Mouse (Mus musculus): ENCODE results near the gene Lasp1. TPM values are rescaled to one million over a fixed set of nuclear protein-coding genes. Genes with fewer than 3 reads are reported as not detected.

Lasp1 gene
- polyA plus RNA-seq, 1 experiment from 2014 or later = 84.0 TPM

DNA sequence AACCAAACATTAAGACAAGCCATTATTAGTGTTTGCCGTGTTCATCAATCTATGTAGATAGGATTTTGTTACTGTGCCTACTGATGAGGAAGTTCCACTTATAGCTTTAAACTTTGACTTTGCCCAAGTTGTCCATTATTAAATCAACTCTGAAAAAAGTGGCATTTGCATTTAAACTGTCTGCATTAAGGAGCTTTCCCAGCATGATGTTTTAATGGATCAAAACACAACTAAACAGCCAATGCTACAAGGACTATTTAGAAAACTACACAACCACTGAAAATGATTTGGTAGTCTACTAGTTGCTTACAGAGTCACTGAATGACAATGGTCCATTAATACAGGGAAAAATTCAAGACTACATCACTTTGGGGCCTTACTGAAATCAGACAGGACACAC is 19.9 kb upstream of the Lasp1 start:
- ATAC-seq (ENCODE audit: low FRiP score, low TSS enrichment) = no peak
- DNase-seq (ENCODE audit: low spot score) = no peak
- Histone ChIP-seq H3K4me3 (ENCODE audit: low read depth, low read length) (no peak overlapping the region), H3K4me1 (replicated peaks; ENCODE audit: control insufficient read depth, insufficient read depth) (no peaks in the 10 kb centered on the region), H3K36me3 (ENCODE audit: control insufficient read depth, insufficient read depth, low read length) (peaks cover 24% of the 10 kb centered on the region), H3K4me2 (replicated peaks; ENCODE audit: low read depth) (no peak overlapping the region), H3K9ac (ENCODE audit: low read length) (no peak overlapping the region), H3K9me3 (ENCODE audit: control insufficient read depth, low read length) (no peaks in the 10 kb centered on the region), H3K27ac (replicated peaks) (no peak overlapping the region), H3K27me3 (ENCODE audit: control insufficient read depth, insufficient read depth, low read length) (no peaks in the 10 kb centered on the region)
- 82% methylated on average over 1 of the region's 1 CpGs for WGBS
- TF ChIP-seq CTCF (IDR thresholded peaks at IDR 0.05; ENCODE audit: low read depth) = no peak
- no peak for TF ChIP-seq EP300 (optimal IDR thresholded peaks at IDR 0.05)

DNA sequence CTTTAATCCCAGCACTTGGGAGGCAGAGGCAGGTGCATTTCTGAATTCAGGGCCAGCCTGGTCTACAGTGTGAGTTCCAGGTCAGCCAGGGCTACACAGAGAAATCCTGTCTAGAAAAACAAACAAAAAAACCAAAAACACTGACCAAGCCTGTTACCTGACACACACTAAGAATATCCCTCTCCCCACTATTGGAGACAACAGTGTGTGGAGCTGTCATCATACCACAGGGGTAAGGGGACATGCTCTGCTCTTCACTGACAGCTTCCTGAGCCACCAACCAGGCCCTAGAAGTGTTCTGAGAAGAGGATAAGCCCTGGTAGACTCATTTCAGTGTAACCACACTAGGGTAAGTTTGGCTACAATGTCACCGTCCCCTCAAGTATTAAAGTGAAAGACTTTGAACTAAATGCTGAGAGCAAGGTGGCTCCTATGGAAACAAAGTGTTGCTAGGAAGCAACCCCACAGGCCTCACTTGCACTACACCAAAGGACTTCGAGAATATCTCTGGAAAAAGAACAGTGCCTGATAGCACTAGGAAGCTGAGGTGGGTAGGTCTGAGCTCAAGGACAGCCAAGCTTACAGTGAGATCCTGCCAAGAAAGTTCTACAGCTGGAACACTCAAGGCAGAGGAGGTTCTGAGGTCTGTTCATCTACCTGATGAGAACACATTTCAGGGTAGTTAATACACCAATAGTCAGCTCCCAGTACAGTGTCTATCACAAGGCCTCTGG is 18.7 kb upstream of the Lasp1 start:
- Histone ChIP-seq H3K4me3 (ENCODE audit: low read depth, low read length) (0 out of 2 replicates have a peak overlapping the region, but pooled peaks have one; percentile 93), H3K9ac (ENCODE audit: low read length) (peak overlapping the region; percentile 99), H3K36me3 (ENCODE audit: control insufficient read depth, insufficient read depth, low read length) (peaks cover 24% of the 10 kb centered on the region), H3K4me1 (replicated peaks; ENCODE audit: control insufficient read depth, insufficient read depth) (no peaks in the 10 kb centered on the region), H3K4me2 (replicated peaks; ENCODE audit: low read depth) (peak overlapping the region; percentile 72; the same call in 1 of the 2 replicates), H3K27ac (replicated peaks) (0 out of 2 replicates have a peak overlapping the region, but pooled peaks have one; percentile 35), H3K9me3 (ENCODE audit: control insufficient read depth, low read length) (no peaks in the 10 kb centered on the region), H3K27me3 (ENCODE audit: control insufficient read depth, insufficient read depth, low read length) (no peaks in the 10 kb centered on the region)
- DNase-seq (ENCODE audit: low spot score) (no peak), ATAC-seq (ENCODE audit: low FRiP score, low TSS enrichment) (no peak)
- 70% methylated on average over 2 of the region's 2 CpGs for WGBS
- TF ChIP-seq EP300 (optimal IDR thresholded peaks at IDR 0.05) (no peak), CTCF (IDR thresholded peaks at IDR 0.05; ENCODE audit: low read depth) (no peak)

GRCm38 (mm10) chr11:97781478-97781831 is 17.3 kb upstream of the Lasp1 start:
- Histone ChIP-seq H3K4me3 (ENCODE audit: low read depth, low read length) (peak overlapping the region; percentile 93), H3K4me1 (replicated peaks; ENCODE audit: control insufficient read depth, insufficient read depth) (no peaks in the 10 kb centered on the region), H3K9me3 (ENCODE audit: control insufficient read depth, low read length) (no peaks in the 10 kb centered on the region), H3K4me2 (replicated peaks; ENCODE audit: low read depth) (peak overlapping the region; percentile 72), H3K9ac (ENCODE audit: low read length) (peak overlapping the region; percentile 99), H3K27ac (replicated peaks) (peak overlapping the region; percentile 87), H3K36me3 (ENCODE audit: control insufficient read depth, insufficient read depth, low read length) (peaks cover 24% of the 10 kb centered on the region), H3K27me3 (ENCODE audit: control insufficient read depth, insufficient read depth, low read length) (no peaks in the 10 kb centered on the region)
- DNase-seq (ENCODE audit: low spot score) (no peak), ATAC-seq (ENCODE audit: low FRiP score, low TSS enrichment) (no peak)
- WGBS = under 1% methylated on average over 11 of the region's 11 CpGs
- TF ChIP-seq CTCF (IDR thresholded peaks at IDR 0.05; ENCODE audit: low read depth) = no peak
- no peak for TF ChIP-seq EP300 (optimal IDR thresholded peaks at IDR 0.05)

DNA sequence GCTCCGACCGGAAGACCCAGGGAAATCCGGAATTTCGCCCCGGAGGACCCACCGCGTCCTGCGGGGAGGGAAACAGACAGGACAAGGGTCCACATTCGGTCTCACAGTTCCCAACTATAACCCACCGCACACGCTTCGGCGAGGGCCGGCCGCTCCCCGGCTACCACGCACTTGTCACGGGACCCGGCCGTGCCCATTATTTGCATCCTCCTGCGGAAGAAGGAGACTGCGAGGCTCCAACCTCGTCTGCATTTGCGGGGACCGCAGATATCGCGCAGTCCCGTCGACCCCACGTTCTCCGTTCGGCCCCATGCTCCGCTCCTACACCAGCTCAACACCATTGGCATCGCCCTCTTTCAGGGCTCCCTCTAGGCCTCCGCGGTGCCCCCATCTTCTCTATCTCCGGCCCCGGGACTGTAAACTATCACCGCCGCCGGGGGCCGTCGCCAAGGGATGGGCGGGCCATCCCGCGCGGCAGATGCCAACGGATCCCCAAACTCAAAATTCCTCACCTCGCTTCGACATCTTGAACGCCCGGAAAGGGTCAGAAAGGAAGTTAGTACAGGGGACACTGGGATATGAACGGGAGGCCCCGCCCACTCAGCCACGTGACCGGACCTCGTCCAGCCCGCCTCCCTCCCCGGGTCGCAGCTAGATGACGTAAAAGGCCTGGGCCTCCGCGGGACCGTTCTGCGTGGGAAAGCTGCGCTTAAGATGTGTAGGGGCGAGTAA is 16.8 kb upstream of the Lasp1 start, which contains the start of gene Rpl23:
Rpl23 (minus strand) TSS at position 606 of the 732 bp plus-strand sequence.
- TF ChIP-seq CTCF (IDR thresholded peaks at IDR 0.05; ENCODE audit: low read depth) (no peak), EP300 (optimal IDR thresholded peaks at IDR 0.05) (peak; percentile 91)
- under 1% methylated on average over 62 of the region's 67 CpGs for WGBS
- Histone ChIP-seq H3K9me3 (ENCODE audit: control insufficient read depth, low read length) (no peaks in the 10 kb centered on the region), H3K27me3 (ENCODE audit: control insufficient read depth, insufficient read depth, low read length) (no peaks in the 10 kb centered on the region), H3K27ac (replicated peaks) (peak within 1 kb of the TSS; percentile 87), H3K4me1 (replicated peaks; ENCODE audit: control insufficient read depth, insufficient read depth) (no peaks in the 10 kb centered on the region), H3K36me3 (ENCODE audit: control insufficient read depth, insufficient read depth, low read length) (peaks cover 24% of the 10 kb centered on the region), H3K9ac (ENCODE audit: low read length) (peak within 1 kb of the TSS; percentile 99), H3K4me3 (ENCODE audit: low read depth, low read length) (peak within 1 kb of the TSS; percentile 93), H3K4me2 (replicated peaks; ENCODE audit: low read depth) (peak within 1 kb of the TSS; percentile 72)
- DNase-seq (ENCODE audit: low spot score) (peak; percentile 99), ATAC-seq (ENCODE audit: low FRiP score, low TSS enrichment) (peak; percentile 96)

DNA sequence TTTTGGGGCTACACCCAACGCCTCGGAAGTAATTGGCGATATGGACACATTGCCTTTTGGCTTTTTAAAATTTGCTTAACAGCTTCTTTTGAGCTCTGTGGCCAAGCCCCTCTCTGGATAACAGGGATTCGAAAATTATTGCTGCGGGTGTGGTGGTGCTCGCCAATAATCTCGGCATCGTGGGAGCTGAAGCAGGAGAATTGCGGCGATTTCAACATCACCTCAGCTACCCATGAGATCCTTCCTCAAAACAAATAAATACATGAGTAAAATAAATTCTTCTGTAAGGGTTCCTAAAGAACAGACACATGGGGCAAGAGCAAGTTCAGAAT is 16.3 kb upstream of the Lasp1 start:
- Histone ChIP-seq H3K9ac (ENCODE audit: low read length) (peak overlapping the region; percentile 70), H3K27ac (replicated peaks) (peak overlapping the region; percentile 87), H3K9me3 (ENCODE audit: control insufficient read depth, low read length) (no peaks in the 10 kb centered on the region), H3K4me3 (ENCODE audit: low read depth, low read length) (peak overlapping the region; percentile 93), H3K4me1 (replicated peaks; ENCODE audit: control insufficient read depth, insufficient read depth) (no peaks in the 10 kb centered on the region), H3K4me2 (replicated peaks; ENCODE audit: low read depth) (peak overlapping the region; percentile 52), H3K36me3 (ENCODE audit: control insufficient read depth, insufficient read depth, low read length) (peaks cover 19% of the 10 kb centered on the region), H3K27me3 (ENCODE audit: control insufficient read depth, insufficient read depth, low read length) (no peaks in the 10 kb centered on the region)
- DNase-seq (ENCODE audit: low spot score) (no peak), ATAC-seq (ENCODE audit: low FRiP score, low TSS enrichment) (no peak; the same call in 1 of the 2 replicates)
- under 1% methylated on average over 10 of the region's 10 CpGs for WGBS
- TF ChIP-seq EP300 (optimal IDR thresholded peaks at IDR 0.05) = no peak
- no peak for TF ChIP-seq CTCF (IDR thresholded peaks at IDR 0.05; ENCODE audit: low read depth)

DNA sequence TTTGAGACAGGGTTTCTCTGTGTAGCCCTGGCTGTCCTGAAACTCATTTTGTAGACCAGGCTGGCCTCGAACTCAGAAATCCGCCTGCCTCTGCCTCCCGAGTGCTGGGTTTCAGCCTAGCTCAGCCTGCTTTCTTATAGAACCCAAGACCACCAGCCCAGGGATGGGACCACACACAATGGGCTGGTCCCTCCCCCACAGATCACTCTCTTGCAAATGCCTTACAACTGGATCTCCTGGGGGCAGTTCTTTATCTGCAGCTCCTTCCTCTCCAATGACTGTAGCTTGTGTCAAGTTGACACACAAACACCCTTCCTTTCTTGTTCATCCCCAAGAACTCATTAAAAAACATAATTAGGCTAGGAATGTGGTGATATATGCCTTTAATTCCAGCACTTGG is 10.8 kb upstream of the Lasp1 start:
- DNase-seq (ENCODE audit: low spot score) (no peak), ATAC-seq (ENCODE audit: low FRiP score, low TSS enrichment) (no peak)
- H3K9me3 ChIP-seq (ENCODE audit: control insufficient read depth, low read length) = no peaks in the 10 kb centered on the region
- no peak overlapping the region for H3K9ac ChIP-seq (ENCODE audit: low read length)
- no peaks in the 10 kb centered on the region for H3K36me3 ChIP-seq (ENCODE audit: control insufficient read depth, insufficient read depth, low read length)
- H3K27ac ChIP-seq (replicated peaks) = no peak overlapping the region
- no peaks in the 10 kb centered on the region for H3K4me1 ChIP-seq (replicated peaks; ENCODE audit: control insufficient read depth, insufficient read depth)
- TF ChIP-seq EP300 (optimal IDR thresholded peaks at IDR 0.05) (no peak), CTCF (IDR thresholded peaks at IDR 0.05; ENCODE audit: low read depth) (no peak)
- no peak overlapping the region for H3K4me3 ChIP-seq (ENCODE audit: low read depth, low read length)
- H3K27me3 ChIP-seq (ENCODE audit: control insufficient read depth, insufficient read depth, low read length) = no peaks in the 10 kb centered on the region
- no peak overlapping the region for H3K4me2 ChIP-seq (replicated peaks; ENCODE audit: low read depth)
- 90% methylated on average over 3 of the region's 3 CpGs for WGBS

All from stomach, postnatal 0 days (tissue).